Mouse (Mus musculus) limb, embryonic 11.5 days (tissue): ENCODE measurements at regions not wholly inside any gene's neighbourhood (a gene's known extent, or its start where the extent isn't known, plus 50 kb on each side); places are given as distances from the start of the nearest gene placed in this dataset.

Experiments used
- ATAC-seq: fragments of 200-750 bp; cut with Nextera tagmentation; 2 replicates; pipeline ENCODE4 v1.8.0; 2017; ENCODE audit warnings: low read depth; ENCODE audit not compliant: insufficient number of reproducible peaks, low FRiP score, low TSS enrichment
- DNase-seq: peaks from one replicate; pipeline ENCODE4 v3.0.0-alpha.2; 2015; ENCODE audit warnings: low spot score
- H3K27ac ChIP-seq: fragments of 300-500 bp; sonication (generic); replicated peaks from 2 replicates; pipeline ENCODE4 v1.5.1; 2014; ENCODE audit warnings: low read depth, mild to moderate bottlenecking, low read length
- H3K27me3 ChIP-seq: fragments of 300-500 bp; sonication (generic); 2 replicates; pipeline ENCODE4 v1.6.1; 2014; ENCODE audit warnings: mild to moderate bottlenecking, low read length, mixed read lengths; ENCODE audit not compliant: control insufficient read depth, insufficient read depth
- H3K36me3 ChIP-seq: fragments of 300-500 bp; sonication (generic); 2 replicates; pipeline ENCODE4 v1.6.1; 2014; ENCODE audit warnings: mild to moderate bottlenecking, low read length, moderate library complexity, mixed read lengths; ENCODE audit not compliant: control insufficient read depth, insufficient read depth
- H3K4me1 ChIP-seq: fragments of 300-500 bp; sonication (generic); 2 replicates; pipeline ENCODE4 v1.6.1; 2014; ENCODE audit warnings: low read length, mixed read lengths; ENCODE audit not compliant: control insufficient read depth, insufficient read depth
- H3K4me2 ChIP-seq: fragments of 300-500 bp; sonication (generic); 2 replicates; pipeline ENCODE4 v1.6.1; 2014; ENCODE audit warnings: low read depth, mild to moderate bottlenecking, moderate library complexity; ENCODE audit not compliant: severe bottlenecking
- H3K4me3 ChIP-seq: fragments of 300-500 bp; sonication (generic); 2 replicates; pipeline ENCODE4 v1.5.1; 2014; ENCODE audit warnings: low read depth, low read length
- H3K9ac ChIP-seq: fragments of 300-500 bp; sonication (generic); 2 replicates; pipeline ENCODE4 v1.6.1; 2014; ENCODE audit warnings: mild to moderate bottlenecking, low read length
- H3K9me3 ChIP-seq: fragments of 300-500 bp; sonication (generic); 2 replicates; pipeline ENCODE4 v1.6.1; 2016; ENCODE audit warnings: low read length; ENCODE audit not compliant: control insufficient read depth
- WGBS: fragments of 180-500 bp; shearing (Covaris S2); extraction: QIAGEN DNeasy Blood & Tissue Kit; methylation state at CpG from one replicate; pipeline ENCODE4 v1.1.7; 2014; 5-methylcytosine and 5-hydroxymethylcytosine counted together

DNA sequence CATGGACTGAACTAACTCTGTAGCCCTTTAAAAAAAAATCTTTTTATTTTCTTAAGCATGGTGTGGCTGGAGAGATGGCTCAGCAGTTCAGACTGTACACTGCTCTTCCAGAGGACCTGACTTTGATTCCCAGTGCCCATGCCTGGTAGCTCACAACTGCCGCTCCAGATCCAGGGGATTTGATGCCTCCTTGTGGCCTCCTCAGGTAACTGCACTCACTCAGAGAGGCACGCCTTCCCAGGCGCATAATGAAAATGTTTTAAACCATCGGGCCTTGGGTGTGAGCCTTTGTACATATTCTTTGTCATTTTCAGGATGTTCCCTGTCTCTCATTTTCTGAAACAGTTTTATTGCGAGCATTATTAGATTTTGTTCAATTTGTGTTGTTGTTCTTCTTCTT lies 265.8 kb downstream of the Tcf7l2 start:
- no peaks in the 10 kb centered on the region for H3K4me1 ChIP-seq
- H3K4me3 ChIP-seq, result no peak overlapping the region
- DNase-seq (no peak), ATAC-seq (no peak)
- no peak overlapping the region for H3K4me2 ChIP-seq
- H3K36me3 ChIP-seq, result no peaks in the 10 kb centered on the region
- H3K9me3 ChIP-seq, result peaks cover 2% of the 10 kb centered on the region; the same call in 1 of the 2 replicates
- H3K9ac ChIP-seq, result no peak overlapping the region
- H3K27me3 ChIP-seq, result no peaks in the 10 kb centered on the region
- WGBS, result 94% methylated on average over 5 of the region's 5 CpGs
- H3K27ac ChIP-seq, result no peak overlapping the region

GRCm38 (mm10) chr19:56010766-56011165 lies 269.1 kb downstream of the Tcf7l2 start:
- peaks cover 2% of the 10 kb centered on the region; the same call in 1 of the 2 replicates for H3K4me1 ChIP-seq
- WGBS, result 90% methylated on average over 7 of the region's 7 CpGs
- ATAC-seq (no peak), DNase-seq (no peak)
- H3K27ac ChIP-seq, result no peak overlapping the region
- H3K36me3 ChIP-seq, result no peaks in the 10 kb centered on the region
- no peak overlapping the region for H3K4me3 ChIP-seq
- no peak overlapping the region for H3K9ac ChIP-seq
- peaks cover 2% of the 10 kb centered on the region; the same call in 1 of the 2 replicates for H3K9me3 ChIP-seq
- H3K27me3 ChIP-seq, result no peaks in the 10 kb centered on the region
- no peak overlapping the region for H3K4me2 ChIP-seq

DNA sequence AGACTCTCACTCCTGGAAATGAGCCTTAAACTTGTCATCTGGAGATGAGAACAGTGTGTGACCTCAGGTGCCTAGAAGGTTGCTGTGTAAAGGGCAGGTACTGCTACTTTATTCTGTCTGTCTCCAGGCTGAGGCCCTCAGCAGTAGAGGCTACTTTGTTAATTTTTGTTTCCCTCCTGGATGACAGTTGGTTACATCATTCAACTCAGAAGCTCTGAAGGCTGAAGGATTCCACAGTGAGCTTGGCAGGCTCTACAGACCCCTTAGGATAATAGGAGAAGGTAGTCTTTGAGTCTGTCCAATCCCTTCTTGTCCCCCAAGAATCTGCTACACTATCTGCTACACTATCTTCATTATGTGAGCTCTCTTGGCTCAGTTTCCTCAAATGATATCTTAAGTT lies 269.7 kb downstream of the Tcf7l2 start:
- no peaks in the 10 kb centered on the region for H3K27me3 ChIP-seq
- no peak overlapping the region for H3K9ac ChIP-seq
- no peaks in the 10 kb centered on the region for H3K36me3 ChIP-seq
- DNase-seq, result no peak
- no peak for ATAC-seq
- peaks cover 2% of the 10 kb centered on the region; the same call in 1 of the 2 replicates for H3K9me3 ChIP-seq
- peaks cover 2% of the 10 kb centered on the region for H3K4me1 ChIP-seq
- H3K4me2 ChIP-seq, result no peak overlapping the region
- H3K4me3 ChIP-seq, result no peak overlapping the region
- no peak overlapping the region for H3K27ac ChIP-seq

- DNase-seq (no peak), ATAC-seq (no peak)
- Histone ChIP-seq H3K27ac (peak overlapping the region; percentile 72), H3K4me3 (no peak overlapping the region), H3K36me3 (no peaks in the 10 kb centered on the region), H3K27me3 (no peaks in the 10 kb centered on the region), H3K4me1 (peaks cover 35% of the 10 kb centered on the region), H3K9ac (no peak overlapping the region), H3K4me2 (no peak overlapping the region), H3K9me3 (no peaks in the 10 kb centered on the region)
- WGBS, result 72% methylated on average over 4 of the region's 4 CpGs
These were observed 270.2 kb upstream of the Habp2 start for GRCm38 (mm10) chr19:56016548-56017346.

- peaks cover 35% of the 10 kb centered on the region for H3K4me1 ChIP-seq
- ATAC-seq, result no peak
These were observed 269.4 kb upstream of the Habp2 start for GRCm38 (mm10) chr19:56017524-56017923.

DNA sequence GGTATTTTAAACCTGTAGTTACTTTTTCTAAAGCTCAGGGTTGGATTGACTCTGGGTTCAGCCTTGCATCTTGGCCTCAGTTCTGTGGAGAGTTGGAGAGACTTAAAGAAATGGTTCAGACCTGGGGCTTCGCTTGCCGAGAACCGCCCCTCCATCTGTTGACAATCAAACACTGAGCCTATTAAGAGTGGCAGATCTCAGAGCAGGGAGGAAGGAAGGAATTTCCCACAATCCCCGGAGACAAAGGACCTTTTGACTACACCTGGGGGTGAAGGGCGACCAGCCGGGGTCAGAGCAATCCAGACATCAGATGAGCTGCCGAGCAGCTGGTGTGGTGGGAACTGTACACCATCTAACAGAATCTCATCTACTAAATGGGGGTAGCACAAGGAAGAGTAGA lies 267.8 kb upstream of the Habp2 start:
- H3K9ac ChIP-seq, result no peak overlapping the region
- H3K9me3 ChIP-seq, result no peaks in the 10 kb centered on the region
- no peaks in the 10 kb centered on the region for H3K36me3 ChIP-seq
- H3K27ac ChIP-seq, result peak overlapping the region; percentile 80; the same call in 1 of the 2 replicates
- 32% methylated on average over 7 of the region's 7 CpGs for WGBS
- H3K4me2 ChIP-seq, result no peak overlapping the region
- ATAC-seq (peak; percentile 67), DNase-seq (peak; percentile 75)
- no peak overlapping the region for H3K4me3 ChIP-seq
- no peaks in the 10 kb centered on the region for H3K27me3 ChIP-seq
- peaks cover 35% of the 10 kb centered on the region for H3K4me1 ChIP-seq

More at GRCm38 (mm10) chr19:56017524-56017923, 269.4 kb upstream of the Habp2 start:
- Histone ChIP-seq H3K36me3 (no peaks in the 10 kb centered on the region), H3K9me3 (no peaks in the 10 kb centered on the region), H3K4me3 (no peak overlapping the region), H3K4me2 (no peak overlapping the region), H3K27ac (peak overlapping the region; percentile 72), H3K9ac (no peak overlapping the region; the same call in 1 of the 2 replicates), H3K27me3 (no peaks in the 10 kb centered on the region)
- 36% methylated on average over 7 of the region's 7 CpGs for WGBS
- no peak for DNase-seq

DNA sequence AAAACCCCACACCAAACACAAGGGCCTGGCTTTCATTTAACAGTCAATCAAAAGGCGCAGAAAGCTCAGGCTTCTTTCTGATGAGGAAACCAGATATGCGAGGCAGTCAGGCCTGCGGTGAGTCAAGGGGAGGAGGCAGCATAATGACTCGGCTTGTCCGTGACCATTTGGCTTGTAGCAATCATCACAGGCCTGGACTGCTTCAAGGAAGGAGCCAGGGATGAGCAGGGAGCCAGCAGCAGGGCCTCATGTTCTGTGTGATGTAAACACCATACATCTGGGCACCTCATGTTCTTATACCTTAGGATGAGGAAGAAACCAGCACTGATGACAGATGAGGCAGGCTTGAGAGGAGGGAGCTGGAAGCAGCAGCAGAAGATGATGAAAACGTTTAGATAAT lies 264.6 kb upstream of the Habp2 start:
- Histone ChIP-seq H3K9me3 (no peaks in the 10 kb centered on the region; the same call in 1 of the 2 replicates), H3K27ac (no peak overlapping the region), H3K27me3 (no peaks in the 10 kb centered on the region), H3K4me1 (peaks cover 23% of the 10 kb centered on the region), H3K9ac (no peak overlapping the region), H3K4me2 (no peak overlapping the region), H3K36me3 (no peaks in the 10 kb centered on the region), H3K4me3 (no peak overlapping the region)
- WGBS, result 27% methylated on average over 6 of the region's 6 CpGs
- peak; percentile 61; the same call in 1 of the 2 replicates for ATAC-seq
- DNase-seq, result no peak

DNA sequence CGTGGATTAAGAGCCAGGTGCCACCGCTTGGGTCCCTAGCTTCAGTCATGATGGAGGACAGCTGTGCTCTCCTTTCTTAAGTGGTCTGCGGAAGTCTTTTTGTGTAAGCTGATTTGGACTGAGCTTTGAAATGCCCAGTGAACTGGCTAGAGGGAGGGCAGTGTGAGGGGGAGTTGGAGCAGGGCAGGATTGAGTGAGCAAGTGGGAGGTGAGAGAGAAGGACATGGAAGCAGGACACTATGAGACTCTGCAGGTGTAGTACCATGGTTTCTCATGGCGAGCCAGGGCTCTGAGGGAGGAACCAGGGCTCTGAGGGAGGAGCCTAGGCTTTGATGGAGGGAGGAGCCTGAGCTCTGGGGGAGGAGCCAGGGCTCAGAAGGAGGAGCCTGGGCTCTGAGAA lies 262.3 kb upstream of the Habp2 start:
- no peak overlapping the region for H3K27ac ChIP-seq
- DNase-seq (no peak), ATAC-seq (no peak)
- no peak overlapping the region for H3K9ac ChIP-seq
- no peaks in the 10 kb centered on the region; the same call in 1 of the 2 replicates for H3K9me3 ChIP-seq
- H3K27me3 ChIP-seq, result no peaks in the 10 kb centered on the region
- 74% methylated on average over 4 of the region's 4 CpGs for WGBS
- no peak overlapping the region for H3K4me2 ChIP-seq
- peaks cover 11% of the 10 kb centered on the region for H3K4me1 ChIP-seq
- no peak overlapping the region for H3K4me3 ChIP-seq
- no peaks in the 10 kb centered on the region for H3K36me3 ChIP-seq
